Mouse (Mus musculus) megakaryocyte, embryonic 14.5 days (primary cell): ENCODE data around the gene Sez6l. TPM values are rescaled to one million over a fixed set of nuclear protein-coding genes. Genes with fewer than 3 reads are reported as not detected.

ENCODE experiments used
- H3K27me3 ChIP-seq: replicated peaks from 2 replicates; pipeline ENCODE3; 2012; ENCODE audit warnings: inconsistent platforms
- H3K36me3 ChIP-seq: replicated peaks from 2 replicates; pipeline ENCODE3; 2012; ENCODE audit warnings: low read length, inconsistent platforms, mixed read lengths
- H3K4me1 ChIP-seq: 2 replicates; pipeline ENCODE4 v1.6.1; 2012; ENCODE audit warnings: inconsistent platforms
- H3K4me3 ChIP-seq: replicated peaks from 2 replicates; pipeline ENCODE3; 2012; ENCODE audit warnings: moderate library complexity, mild to moderate bottlenecking, inconsistent platforms
- H3K9me3 ChIP-seq: 2 replicates; pipeline ENCODE4 v1.6.1; 2012; ENCODE audit warnings: inconsistent platforms
- FLI1 ChIP-seq: IDR thresholded peaks from 2 replicates; pipeline ENCODE4 v1.6.1; 2012; ENCODE audit warnings: low read length, inconsistent platforms, mixed read lengths
- GATA1 ChIP-seq: IDR thresholded peaks from 3 replicates; pipeline ENCODE4 v1.6.1; 2012; ENCODE audit warnings: mixed read lengths, low read length, inconsistent platforms, borderline replicate concordance
- polyA plus RNA-seq: library from polyadenylated mRNA; stranded (reverse); fragments of >175 nt; gene quantifications from 2 replicates; pipeline ENCODE4 v1.2.3, GENCODE M21; 2012; ENCODE audit warnings: low replicate concordance; ENCODE audit not compliant: insufficient read depth

Sez6l gene
- polyA plus RNA-seq, 1 experiment: not detected

- Histone ChIP-seq H3K9me3 (no peaks in the 10 kb centered on the region), H3K4me1 (no peaks in the 10 kb centered on the region), H3K4me3 (no peak overlapping the region), H3K27me3 (peaks cover 42% of the 10 kb centered on the region), H3K36me3 (no peaks in the 10 kb centered on the region)
- TF ChIP-seq GATA1: no peak
Measured at GRCm38 (mm10) chr5:112525271-112525670, 51.7 kb downstream of the Sez6l start.

GRCm38 (mm10) chr5:112523796-112524195, 53.2 kb downstream of the Sez6l start:
- H3K27me3 ChIP-seq: peaks cover 45% of the 10 kb centered on the region
- H3K9me3 ChIP-seq: no peaks in the 10 kb centered on the region
- H3K4me3 ChIP-seq: no peak overlapping the region
- TF ChIP-seq GATA1: no peak
- no peak for TF ChIP-seq FLI1
- no peaks in the 10 kb centered on the region for H3K4me1 ChIP-seq
- H3K36me3 ChIP-seq: no peaks in the 10 kb centered on the region

GRCm38 (mm10) chr5:112523331-112523730, 53.7 kb downstream of the Sez6l start:
- Histone ChIP-seq H3K36me3 (no peaks in the 10 kb centered on the region), H3K27me3 (peaks cover 43% of the 10 kb centered on the region), H3K4me1 (no peaks in the 10 kb centered on the region), H3K4me3 (no peak overlapping the region), H3K9me3 (no peaks in the 10 kb centered on the region)
- no peak for TF ChIP-seq GATA1
- TF ChIP-seq FLI1: no peak

GRCm38 (mm10) chr5:112521703-112522527, 55.1 kb downstream of the Sez6l start:
- peaks cover 48% of the 10 kb centered on the region for H3K27me3 ChIP-seq
- no peaks in the 10 kb centered on the region; the same call in 1 of the 2 replicates for H3K9me3 ChIP-seq
- H3K4me1 ChIP-seq: no peaks in the 10 kb centered on the region
- no peak overlapping the region for H3K4me3 ChIP-seq
- no peaks in the 10 kb centered on the region for H3K36me3 ChIP-seq
- no peak for TF ChIP-seq GATA1
- no peak for TF ChIP-seq FLI1

GRCm38 (mm10) chr5:112520826-112521702, 55.9 kb downstream of the Sez6l start:
- TF ChIP-seq FLI1: no peak
- TF ChIP-seq GATA1: no peak
- H3K4me3 ChIP-seq: no peak overlapping the region
- peaks cover 6% of the 10 kb centered on the region for H3K9me3 ChIP-seq
- H3K36me3 ChIP-seq: no peaks in the 10 kb centered on the region
- H3K4me1 ChIP-seq: no peaks in the 10 kb centered on the region
- H3K27me3 ChIP-seq: peaks cover 46% of the 10 kb centered on the region

- H3K4me1 ChIP-seq: no peaks in the 10 kb centered on the region
- H3K36me3 ChIP-seq: no peaks in the 10 kb centered on the region
- TF ChIP-seq GATA1 (no peak), FLI1 (no peak)
- peaks cover 12% of the 10 kb centered on the region for H3K9me3 ChIP-seq
- no peak overlapping the region for H3K4me3 ChIP-seq
- H3K27me3 ChIP-seq: peaks cover 41% of the 10 kb centered on the region
Measured at GRCm38 (mm10) chr5:112518773-112519172, 58.2 kb downstream of the Sez6l start.

GRCm38 (mm10) chr5:112517454-112517853, 59.5 kb downstream of the Sez6l start:
- Histone ChIP-seq H3K36me3 (no peaks in the 10 kb centered on the region), H3K4me3 (no peak overlapping the region), H3K4me1 (no peaks in the 10 kb centered on the region), H3K27me3 (peaks cover 37% of the 10 kb centered on the region), H3K9me3 (peaks cover 12% of the 10 kb centered on the region)
- TF ChIP-seq GATA1 (no peak), FLI1 (no peak)

- peaks cover 32% of the 10 kb centered on the region for H3K27me3 ChIP-seq
- no peaks in the 10 kb centered on the region for H3K4me1 ChIP-seq
- H3K36me3 ChIP-seq: no peaks in the 10 kb centered on the region
- H3K4me3 ChIP-seq: no peak overlapping the region
- peaks cover 12% of the 10 kb centered on the region for H3K9me3 ChIP-seq
- no peak for TF ChIP-seq FLI1
- no peak for TF ChIP-seq GATA1
Measured at GRCm38 (mm10) chr5:112516527-112516926, 60.5 kb downstream of the Sez6l start.

- H3K36me3 ChIP-seq: no peaks in the 10 kb centered on the region
- H3K4me3 ChIP-seq: no peak overlapping the region
- H3K27me3 ChIP-seq: peaks cover 20% of the 10 kb centered on the region
- TF ChIP-seq GATA1 (no peak), FLI1 (no peak)
- peaks cover 11% of the 10 kb centered on the region for H3K9me3 ChIP-seq
- H3K4me1 ChIP-seq: no peaks in the 10 kb centered on the region
Measured at GRCm38 (mm10) chr5:112510351-112510750, 66.6 kb downstream of the Sez6l start.

- no peak for TF ChIP-seq GATA1
- no peak for TF ChIP-seq FLI1
- no peaks in the 10 kb centered on the region for H3K4me1 ChIP-seq
- H3K9me3 ChIP-seq: peaks cover 13% of the 10 kb centered on the region
- H3K4me3 ChIP-seq: no peak overlapping the region
- H3K36me3 ChIP-seq: no peaks in the 10 kb centered on the region
- H3K27me3 ChIP-seq: peaks cover 20% of the 10 kb centered on the region
Measured at GRCm38 (mm10) chr5:112509916-112510315, 67.1 kb downstream of the Sez6l start.
